Mouse (Mus musculus) myocyte (in vitro differentiated cells): ENCODE measurements at regions not wholly inside any gene's neighbourhood (a gene's known extent, or its start where the extent isn't known, plus 50 kb on each side); places are given as distances from the start of the nearest gene placed in this dataset.
A peak's percentile ranks its signal among the peaks of the same experiment; 100 is the strongest.

Experiments
- H3K27me3 ChIP-seq: one replicate; pipeline ENCODE4 v1.6.1; 2011; ENCODE audit not compliant: control insufficient read depth, insufficient read depth, insufficient read length
- H3K36me3 ChIP-seq: one replicate; pipeline ENCODE4 v1.6.1; 2011; ENCODE audit not compliant: control insufficient read depth, insufficient read depth
- H3K4me2 ChIP-seq: one replicate; pipeline ENCODE4 v1.6.1; 2011; ENCODE audit warnings: low read depth, control low read depth
- H3K4me3 ChIP-seq: one replicate; pipeline ENCODE4 v1.5.1; 2011; ENCODE audit warnings: mild to moderate bottlenecking, control low read depth, moderate library complexity
- H3K79me2 ChIP-seq: one replicate; pipeline ENCODE4 v1.6.1; 2011; ENCODE audit not compliant: control insufficient read depth, insufficient read depth
- H3ac ChIP-seq: one replicate; pipeline ENCODE4 v1.6.1; 2011; ENCODE audit not compliant: control insufficient read depth, insufficient read length
- CEBPB ChIP-seq: IDR thresholded peaks from 2 replicates; pipeline ENCODE4 v1.6.1; 2011; ENCODE audit warnings: mild to moderate bottlenecking, moderate library complexity; ENCODE audit not compliant: poor library complexity, insufficient read depth, severe bottlenecking
- E2F4 ChIP-seq: IDR thresholded peaks from one replicate; pipeline ENCODE4 v1.6.1; 2011; ENCODE audit warnings: mild to moderate bottlenecking, control low read depth, moderate library complexity; ENCODE audit not compliant: insufficient read depth
- MAX ChIP-seq: IDR thresholded peaks from one replicate; pipeline ENCODE4 v1.6.1; 2011; ENCODE audit warnings: low read depth, mild to moderate bottlenecking, control low read depth
- MYOD1 ChIP-seq, 3 experiments: IDR thresholded peaks; one replicate each; pipeline ENCODE4 v1.6.1; 2011; ENCODE audit warnings: control low read depth in 2 of 3, low read depth in 2 of 3, mild to moderate bottlenecking in 2 of 3, moderate library complexity in 1 of 3; ENCODE audit not compliant: insufficient read length in 2 of 3, control insufficient read depth in 1 of 3
- MYOG ChIP-seq, 3 experiments: IDR thresholded peaks; one replicate each; pipeline ENCODE4 v1.6.1; 2011; ENCODE audit warnings: control low read depth in 2 of 3, low read depth in 2 of 3, mild to moderate bottlenecking in 2 of 3; ENCODE audit not compliant: insufficient read length in 2 of 3, control insufficient read depth in 1 of 3, insufficient read depth in 1 of 3
- POLR2A ChIP-seq: IDR thresholded peaks from one replicate; pipeline ENCODE4 v1.6.1; 2011; ENCODE audit warnings: low read depth, mild to moderate bottlenecking, control low read depth, moderate library complexity; ENCODE audit not compliant: insufficient read length
- POLR2AphosphoS2 ChIP-seq: IDR thresholded peaks from one replicate; pipeline ENCODE4 v1.6.1; 2011; ENCODE audit warnings: low read depth, control low read depth; ENCODE audit not compliant: insufficient read length
- REST ChIP-seq: IDR thresholded peaks from one replicate; pipeline ENCODE4 v1.6.1; 2011; ENCODE audit warnings: mild to moderate bottlenecking, control low read depth, moderate library complexity; ENCODE audit not compliant: insufficient read depth, insufficient read length
- SRF ChIP-seq: IDR thresholded peaks from one replicate; pipeline ENCODE4 v1.6.1; 2011; ENCODE audit warnings: low read depth; ENCODE audit not compliant: control insufficient read depth, insufficient read length
- TCF12 ChIP-seq: IDR thresholded peaks from one replicate; pipeline ENCODE4 v1.6.1; 2011; ENCODE audit warnings: mild to moderate bottlenecking, control low read depth; ENCODE audit not compliant: poor library complexity, insufficient read depth, severe bottlenecking
- TCF3 ChIP-seq: IDR thresholded peaks from one replicate; pipeline ENCODE4 v1.6.1; 2011; ENCODE audit warnings: low read depth, control low read depth; ENCODE audit not compliant: insufficient read length
- USF1 ChIP-seq: IDR thresholded peaks from one replicate; pipeline ENCODE4 v1.6.1; 2011; ENCODE audit warnings: low read depth, mild to moderate bottlenecking, control low read depth, moderate library complexity

GRCm38 (mm10) chr19:14387796-14388195 is 210.1 kb downstream of the Tle4 start:
- Histone ChIP-seq H3K79me2 (no peaks in the 10 kb centered on the region), H3K27me3 (no peaks in the 10 kb centered on the region), H3K4me3 (no peak overlapping the region), H3K4me2 (peak overlapping the region; percentile 50), H3K36me3 (no peaks in the 10 kb centered on the region), H3ac (no peak overlapping the region)
- TF ChIP-seq USF1 = no peak

- no peaks in the 10 kb centered on the region for H3K36me3 ChIP-seq
- H3K79me2 ChIP-seq = no peaks in the 10 kb centered on the region
- no peaks in the 10 kb centered on the region for H3K27me3 ChIP-seq
- H3K4me2 ChIP-seq = peak overlapping the region; percentile 50
- TF ChIP-seq MYOG (IDR thresholded peaks at IDR 0.05; ENCODE audit: control insufficient read depth in 1 of 3, insufficient read depth in 1 of 3, insufficient read length in 2 of 3, low read depth in 2 of 3) (no peak), MAX (no peak), CEBPB (no peak), POLR2AphosphoS2 (no peak), E2F4 (no peak), MYOD1 (IDR thresholded peaks at IDR 0.05; ENCODE audit: control insufficient read depth in 1 of 3, insufficient read length in 2 of 3, low read depth in 2 of 3) (no peak), TCF12 (no peak), USF1 (no peak), TCF3 (no peak), REST (no peak), POLR2A (no peak), SRF (no peak)
- H3ac ChIP-seq = no peak overlapping the region
- H3K4me3 ChIP-seq = no peak overlapping the region
Measured at GRCm38 (mm10) chr19:14388539-14388938, 209.3 kb downstream of the Tle4 start.

- no peak overlapping the region for H3ac ChIP-seq
- H3K79me2 ChIP-seq = no peaks in the 10 kb centered on the region
- no peak overlapping the region for H3K4me3 ChIP-seq
- H3K4me2 ChIP-seq = no peak overlapping the region
- H3K27me3 ChIP-seq = no peaks in the 10 kb centered on the region
- no peak for TF ChIP-seq SRF
- no peak for TF ChIP-seq CEBPB
- TF ChIP-seq POLR2A = no peak
- no peak for TF ChIP-seq TCF3
- no peak for TF ChIP-seq TCF12
- no peak for TF ChIP-seq USF1
- no peak for TF ChIP-seq MYOG (IDR thresholded peaks at IDR 0.05; ENCODE audit: control insufficient read depth in 1 of 3, insufficient read depth in 1 of 3, insufficient read length in 2 of 3, low read depth in 2 of 3)
- TF ChIP-seq REST = no peak
- TF ChIP-seq POLR2AphosphoS2 = no peak
- no peak for TF ChIP-seq MYOD1 (IDR thresholded peaks at IDR 0.05; ENCODE audit: control insufficient read depth in 1 of 3, insufficient read length in 2 of 3, low read depth in 2 of 3)
- no peak for TF ChIP-seq E2F4
- no peak for TF ChIP-seq MAX
- H3K36me3 ChIP-seq = no peaks in the 10 kb centered on the region
Measured at GRCm38 (mm10) chr19:14389881-14390837, 207.7 kb downstream of the Tle4 start.

GRCm38 (mm10) chr19:14390914-14391313 is 206.9 kb downstream of the Tle4 start:
- Histone ChIP-seq H3K79me2 (no peaks in the 10 kb centered on the region), H3ac (no peak overlapping the region), H3K4me2 (no peak overlapping the region), H3K36me3 (no peaks in the 10 kb centered on the region), H3K4me3 (no peak overlapping the region), H3K27me3 (no peaks in the 10 kb centered on the region)
- TF ChIP-seq CEBPB = no peak
- no peak for TF ChIP-seq E2F4
- no peak for TF ChIP-seq USF1
- TF ChIP-seq POLR2A = no peak
- no peak for TF ChIP-seq TCF12
- TF ChIP-seq MAX = no peak
- TF ChIP-seq TCF3 = no peak
- TF ChIP-seq POLR2AphosphoS2 = no peak
- no peak for TF ChIP-seq MYOD1 (IDR thresholded peaks at IDR 0.05; ENCODE audit: control insufficient read depth in 1 of 3, insufficient read length in 2 of 3, low read depth in 2 of 3)
- TF ChIP-seq MYOG (IDR thresholded peaks at IDR 0.05; ENCODE audit: control insufficient read depth in 1 of 3, insufficient read depth in 1 of 3, insufficient read length in 2 of 3, low read depth in 2 of 3) = no peak
- TF ChIP-seq SRF = no peak
- TF ChIP-seq REST = no peak
